Mouse (Mus musculus) embryonic fibroblast, embryonic 13.5 days (primary cell): ENCODE measurements at regions not wholly inside any gene's neighbourhood (a gene's known extent, or its start where the extent isn't known, plus 50 kb on each side); places are given as distances from the start of the nearest gene placed in this dataset.

Experiments
- H3K27ac ChIP-seq: 2 replicates; pipeline ENCODE4 v1.5.1; 2012; ENCODE audit warnings: low read length, control low read depth, inconsistent platforms; ENCODE audit not compliant: insufficient read depth
- H3K4me1 ChIP-seq: 2 replicates; pipeline ENCODE4 v1.6.1; 2011; ENCODE audit warnings: low read length; ENCODE audit not compliant: control insufficient read depth, insufficient read depth
- H3K4me3 ChIP-seq: 2 replicates; pipeline ENCODE4 v1.5.1; 2011; ENCODE audit warnings: mild to moderate bottlenecking, control low read depth, low read length; ENCODE audit not compliant: insufficient read depth
- CTCF ChIP-seq: IDR thresholded peaks from 2 replicates; pipeline ENCODE4 v1.5.1; 2011; ENCODE audit warnings: mild to moderate bottlenecking, control low read depth, low read length, moderate library complexity, borderline replicate concordance; ENCODE audit not compliant: insufficient read depth
- POLR2A ChIP-seq: IDR thresholded peaks from 2 replicates; pipeline ENCODE4 v1.6.1; 2011; ENCODE audit warnings: low read depth, mild to moderate bottlenecking, control low read depth, low read length, moderate library complexity

DNA sequence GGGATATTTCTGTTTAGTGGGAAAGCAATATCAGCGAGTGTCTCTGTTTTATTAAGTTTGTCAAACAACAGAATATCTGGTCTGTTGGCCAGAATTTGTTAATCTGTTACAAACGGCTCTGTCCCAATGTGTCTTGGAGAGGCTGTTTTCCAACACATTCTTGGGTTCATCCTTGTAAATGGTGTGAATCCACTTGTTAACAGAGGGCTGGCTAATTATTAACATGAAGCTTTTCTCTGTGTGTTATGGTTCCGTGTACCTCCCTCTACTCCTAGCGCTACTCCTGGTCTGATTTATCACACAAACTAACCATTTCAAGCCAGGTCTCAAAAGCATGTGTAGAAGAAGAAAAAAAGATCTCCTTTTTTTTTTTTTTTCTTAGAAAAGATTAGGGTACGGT, 60.4 kb downstream of the Pou3f3 start:
- Histone ChIP-seq H3K4me3 (no peak overlapping the region), H3K4me1 (no peaks in the 10 kb centered on the region), H3K27ac (no peak overlapping the region)
- TF ChIP-seq POLR2A (no peak), CTCF (no peak)

DNA sequence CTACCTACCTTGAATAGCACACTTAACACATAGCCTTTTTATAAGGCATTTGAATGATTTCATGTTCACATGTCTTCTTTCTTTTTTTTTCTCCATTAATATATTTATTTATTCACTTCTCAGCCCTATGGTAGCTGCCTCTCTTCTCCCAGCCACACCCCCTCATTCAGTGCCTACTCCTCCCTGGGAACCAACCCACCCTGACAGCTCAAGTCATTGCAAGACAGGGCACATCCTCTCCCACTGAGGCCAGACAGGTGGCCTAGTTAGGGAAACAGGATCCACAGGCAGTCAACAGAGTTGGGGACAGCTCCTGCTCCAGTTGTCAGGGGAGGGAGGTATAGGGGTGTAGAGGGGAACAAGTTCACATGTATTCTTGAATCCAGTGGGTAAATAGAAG, 60.9 kb downstream of the Pou3f3 start:
- no peak for TF ChIP-seq POLR2A
- TF ChIP-seq CTCF = no peak
- H3K4me3 ChIP-seq = no peak overlapping the region
- no peak overlapping the region for H3K27ac ChIP-seq
- no peaks in the 10 kb centered on the region for H3K4me1 ChIP-seq

DNA sequence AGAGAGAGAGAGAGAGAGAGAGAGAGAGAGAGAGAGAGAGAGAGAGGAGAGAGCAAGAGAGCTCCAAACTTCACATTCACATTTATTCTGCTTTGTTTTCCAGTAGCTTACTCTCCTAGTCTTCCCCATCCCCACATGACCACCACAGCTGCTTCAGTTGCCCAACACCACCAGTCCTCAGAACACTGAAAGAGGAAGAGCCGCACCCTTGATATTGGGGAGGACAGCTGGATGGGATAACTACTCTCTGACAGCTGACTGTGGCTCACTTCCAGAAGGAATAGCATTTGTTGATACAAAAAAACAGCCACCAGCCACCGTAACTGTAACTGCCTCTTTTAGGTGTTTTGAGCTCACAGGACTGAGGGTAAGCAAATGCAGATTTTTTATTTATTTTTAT, 67.9 kb downstream of the Pou3f3 start:
- no peak for TF ChIP-seq POLR2A
- TF ChIP-seq CTCF = no peak
- Histone ChIP-seq H3K4me1 (no peaks in the 10 kb centered on the region), H3K4me3 (no peak overlapping the region)

DNA sequence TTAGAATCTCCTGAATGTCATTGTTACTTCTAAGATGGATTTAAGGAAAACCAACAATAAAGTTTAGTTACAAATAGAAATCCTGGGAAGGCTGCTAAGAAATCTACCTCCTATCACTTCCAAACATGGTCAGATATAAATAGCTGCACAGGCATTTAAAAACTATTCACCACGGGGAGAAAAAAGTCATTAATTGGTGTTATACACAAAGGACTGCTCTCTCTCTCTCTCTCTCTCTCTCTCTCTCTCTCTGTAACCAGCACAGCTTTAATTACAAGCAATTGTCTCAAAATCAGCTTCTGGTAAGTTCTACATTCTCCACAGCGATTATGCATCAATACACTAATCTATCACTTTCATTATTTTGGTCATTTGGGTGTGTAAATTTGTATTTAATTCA, 68.5 kb downstream of the Pou3f3 start:
- TF ChIP-seq CTCF (no peak), POLR2A (no peak)
- Histone ChIP-seq H3K27ac (no peak overlapping the region), H3K4me1 (no peaks in the 10 kb centered on the region), H3K4me3 (no peak overlapping the region)

More for the DNA sequence above, 67.9 kb downstream of the Pou3f3 start:
- H3K27ac ChIP-seq = no peak overlapping the region

DNA sequence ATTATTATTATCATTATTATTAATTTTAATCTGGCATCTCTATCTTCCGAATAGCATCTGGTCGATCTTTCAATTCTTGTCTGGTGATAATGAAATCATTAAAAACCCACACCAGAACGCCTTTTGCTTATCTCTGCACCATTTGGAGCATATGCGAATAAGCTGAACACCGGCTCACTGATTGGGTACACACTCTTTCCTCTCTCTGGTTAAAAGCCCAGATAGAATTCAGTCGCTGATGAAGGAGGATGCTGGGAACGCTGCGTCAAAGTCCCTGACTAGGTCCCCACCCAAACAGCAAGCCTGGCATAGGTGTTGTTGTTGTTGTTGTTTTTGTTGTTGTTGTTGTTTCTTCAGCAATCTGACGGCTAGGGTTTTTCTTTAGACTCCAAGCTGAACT, 74.5 kb downstream of the Pou3f3 start:
- H3K27ac ChIP-seq = no peak overlapping the region
- no peaks in the 10 kb centered on the region for H3K4me1 ChIP-seq
- H3K4me3 ChIP-seq = no peak overlapping the region
- TF ChIP-seq CTCF (no peak), POLR2A (no peak)

DNA sequence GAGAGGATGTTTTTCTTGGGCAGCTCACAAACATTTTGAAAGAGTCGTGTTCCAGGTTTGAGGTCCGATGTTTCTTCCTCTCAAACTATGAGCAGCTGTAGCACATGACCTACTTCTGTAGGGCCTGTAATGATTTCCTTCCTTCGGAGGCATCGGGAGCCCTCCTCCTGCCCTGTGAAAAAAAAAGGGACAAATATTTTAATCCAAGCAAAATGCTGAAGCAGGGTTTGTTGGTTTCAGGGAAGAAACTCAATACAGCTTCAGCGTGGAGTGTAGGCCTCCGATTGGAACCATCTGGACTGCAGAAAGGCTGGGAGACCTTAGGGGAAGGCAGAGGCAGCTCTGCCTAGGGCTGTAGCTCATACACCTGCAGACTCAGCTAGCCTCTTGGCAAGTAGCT, 76.4 kb downstream of the Pou3f3 start:
- TF ChIP-seq POLR2A (no peak), CTCF (no peak)
- no peak overlapping the region for H3K27ac ChIP-seq
- H3K4me1 ChIP-seq = no peaks in the 10 kb centered on the region
- no peak overlapping the region for H3K4me3 ChIP-seq

DNA sequence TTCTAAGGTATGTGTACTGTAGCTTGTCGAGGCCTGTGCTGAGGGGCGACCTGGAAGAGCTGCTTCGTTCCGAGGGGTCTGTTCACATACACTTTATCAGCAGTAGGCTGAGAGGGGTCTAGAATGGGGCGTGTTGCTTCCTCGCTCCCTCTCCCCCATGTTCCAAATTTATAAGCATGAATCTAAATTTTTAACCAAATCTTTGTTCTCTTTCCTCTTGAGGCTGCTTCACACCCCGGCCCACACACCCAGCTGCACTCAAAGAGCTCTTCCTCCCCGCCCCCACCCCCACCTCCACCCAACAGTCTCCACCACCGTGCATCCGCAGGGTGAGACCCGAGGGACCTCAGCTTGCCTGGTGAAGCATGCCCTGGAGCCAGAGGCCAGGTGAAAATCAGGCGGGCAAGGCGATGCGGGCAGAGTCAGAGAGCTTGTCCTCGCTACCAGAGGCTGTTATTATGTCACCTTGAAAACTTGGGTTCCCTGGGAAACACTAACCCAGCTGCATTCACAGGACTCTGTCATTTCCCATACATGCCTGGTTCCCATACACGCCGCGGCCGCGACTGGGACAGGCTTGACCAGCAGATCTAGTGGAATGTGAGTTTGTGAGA, 77.1 kb upstream of the Mrps9 start:
- Histone ChIP-seq H3K4me1 (no peaks in the 10 kb centered on the region), H3K27ac (no peak overlapping the region), H3K4me3 (no peak overlapping the region)
- TF ChIP-seq POLR2A (no peak), CTCF (no peak)

DNA sequence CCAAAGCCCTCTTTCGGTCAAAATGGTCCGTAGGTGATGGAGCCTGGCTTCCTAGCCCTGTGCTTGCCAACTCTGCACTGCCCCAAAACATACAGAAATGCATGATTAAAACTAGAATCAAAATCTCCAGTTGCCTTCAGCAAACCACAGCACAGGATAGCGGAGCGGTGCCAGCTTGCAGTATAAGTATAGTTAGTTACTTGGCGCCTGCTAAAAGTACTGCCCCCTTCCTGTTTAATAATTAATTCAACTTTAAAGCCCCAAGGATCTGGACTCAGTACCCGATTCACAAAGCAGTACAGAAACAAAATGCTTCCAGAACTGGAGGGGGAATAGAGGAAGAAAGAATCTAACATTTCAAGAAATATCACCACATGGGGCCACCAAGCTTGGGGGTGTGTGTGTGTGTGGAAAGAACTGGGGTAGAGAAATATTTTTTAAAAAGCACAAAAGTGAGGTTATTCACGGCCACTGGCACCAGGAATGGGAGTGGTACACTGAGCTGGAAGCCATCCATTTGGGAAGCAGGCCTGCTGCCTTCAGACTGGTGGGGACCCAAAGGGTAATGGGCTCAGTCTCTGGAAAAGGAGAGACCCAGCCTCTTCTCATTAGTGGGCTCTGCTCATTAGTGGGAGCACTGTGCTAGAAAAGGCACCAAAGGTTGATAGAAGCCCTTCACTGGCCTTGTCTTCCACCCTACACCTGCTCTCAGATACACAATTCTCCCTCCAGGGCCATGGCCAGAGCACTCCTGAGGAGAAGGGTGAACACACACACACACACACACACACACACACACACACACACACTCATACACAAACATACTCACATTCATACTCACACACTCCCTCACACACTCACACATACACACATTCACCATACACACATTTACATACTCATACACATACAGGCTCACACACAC, 75.8 kb upstream of the Mrps9 start:
- Histone ChIP-seq H3K4me1 (no peaks in the 10 kb centered on the region), H3K4me3 (no peak overlapping the region), H3K27ac (no peak overlapping the region)
- no peak for TF ChIP-seq CTCF
- TF ChIP-seq POLR2A = no peak

DNA sequence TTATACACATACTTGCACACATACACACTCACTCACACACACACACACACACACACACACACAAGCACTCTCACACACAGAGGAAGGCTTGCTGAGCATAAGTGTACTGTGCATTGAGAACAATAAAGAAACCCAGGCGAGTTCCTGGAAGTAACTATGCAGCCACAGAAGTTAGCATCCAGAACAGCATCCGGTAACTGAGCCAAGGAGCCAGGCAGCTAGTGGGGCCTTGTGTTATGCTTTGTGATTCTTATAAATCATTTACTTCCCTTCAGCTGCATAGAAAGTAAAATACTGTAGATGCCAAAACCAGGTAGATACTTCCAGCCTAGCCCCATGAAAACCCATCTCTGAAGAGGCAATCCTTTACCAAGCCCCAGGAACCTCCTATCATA, 75.1 kb upstream of the Mrps9 start:
- Histone ChIP-seq H3K27ac (no peak overlapping the region), H3K4me1 (no peaks in the 10 kb centered on the region), H3K4me3 (no peak overlapping the region)
- TF ChIP-seq POLR2A = no peak
- TF ChIP-seq CTCF = no peak

DNA sequence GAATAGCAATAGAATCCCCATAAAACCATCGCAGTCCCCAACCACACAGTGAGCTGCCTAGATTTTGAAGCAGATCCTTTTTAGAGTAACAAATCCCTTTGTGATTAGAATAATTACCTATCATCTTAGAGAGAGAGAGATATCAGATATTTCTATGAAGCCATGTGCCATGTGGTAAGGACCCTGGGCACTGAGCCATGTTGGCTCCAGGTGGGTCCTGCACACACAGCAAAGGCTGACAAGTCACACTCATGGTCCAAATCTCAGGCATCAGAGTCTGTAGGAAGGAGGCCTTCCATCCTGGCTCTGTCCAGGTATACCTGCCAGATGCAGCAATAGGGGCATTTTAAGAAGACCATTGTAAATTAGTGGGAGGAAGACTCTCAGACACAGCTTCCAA, 73.6 kb upstream of the Mrps9 start:
- Histone ChIP-seq H3K4me3 (no peak overlapping the region), H3K27ac (no peak overlapping the region), H3K4me1 (no peaks in the 10 kb centered on the region)
- no peak for TF ChIP-seq POLR2A
- no peak for TF ChIP-seq CTCF
